ENCODE assay signal across 28 mouse cellular contexts in genomic region chr6:137281541-137282049, GRCm38 (mm10). TPM values are rescaled to one million over a fixed set of nuclear protein-coding genes. Genes with fewer than 3 reads are reported as not detected.
DNase-seq lines count a peak whose midpoint lies in the region; ATAC-seq and TF ChIP-seq lines count a peak whose summit lies in the region.
"Had no signal": no experiment of that assay in that cellular context is flagged by ENCODE, and none has a peak within 500 bp of the region (broad histone marks: within the 10 kb centered on the region; RNA-seq: fewer than 3 reads in every experiment).

No protein-coding gene starts in this region.

- peak; percentile 87 for ATAC-seq in frontal cortex, adult (ENCODE audit: low TSS enrichment)
- ATAC-seq: CD4-positive, CD25-positive, alpha-beta regulatory T cell, adult 4 months; inflammation-experienced regulatory T-cells, adult 6 months; midbrain, embryonic 13.5 days had no signal

- TF ChIP-seq CTCF in layer of hippocampus, adult 2 months (conservative IDR thresholded peaks at IDR 0.05) = no peak

- no peak overlapping the region for H3K4me3 ChIP-seq in layer of hippocampus, adult 2 months
- H3K4me3 ChIP-seq: embryonic facial prominence, embryonic 13.5 days; hindbrain, embryonic 12.5 days; midbrain, embryonic 13.5 days; neural tube, embryonic 13.5 days had no signal

- peak overlapping the region; percentile 46 for H3K27ac ChIP-seq in layer of hippocampus, adult 2 months
- H3K27ac ChIP-seq: embryonic facial prominence, embryonic 13.5 days; hindbrain, embryonic 12.5 days; liver, embryonic 14.5 days; macrophage; midbrain, embryonic 13.5 days; neural tube, embryonic 13.5 days had no signal

- no peak for DNase-seq in frontal cortex, postnatal 14 days (ENCODE audit: low spot score in 2 of 2)
- peak in 1 of 2 experiments; percentile 63 for DNase-seq in layer of hippocampus, adult 2 months (ENCODE audit: low spot score in 2 of 2)
- DNase-seq in layer of hippocampus, adult 11-12 months (ENCODE audit: low spot score) = no peak
- peak; percentile 14 to 24 for DNase-seq in right cerebral cortex, adult 2 months (ENCODE audit: low spot score in 2 of 2)
- no peak for DNase-seq in right cerebral cortex, postnatal 10 days (ENCODE audit: low spot score in 2 of 2)
- DNase-seq in spleen, postnatal 10 days (ENCODE audit: low spot score in 2 of 2) = no peak
- DNase-seq: adrenal gland, postnatal 14 days; cerebellum, adult 11-12 months; cerebellum, postnatal 10 days; gastrocnemius, postnatal 10 days; kidney, adult 11 months; kidney, postnatal 14 days; liver; lung, adult 2 months; lung, postnatal 10 days; right cerebral cortex, postnatal 4 days; thymus, adult 2 months; thymus, postnatal 36 days had no signal

RNA-seq across cellular contexts. Expression of gene Ptpro, which starts 29.5 kb away (rescaled TPM):
- total RNA-seq in layer of hippocampus, adult 2 months (2021) = 10 to 100 TPM; 43.6 to 45.4 TPM
- total RNA-seq: megakaryocyte-erythroid progenitor cell, adult 5-6 weeks had no signal

Comparison
In these comparisons a context has a peak if more than half of its experiments do, and no peak if none do; other contexts are left out.
1. DNase-seq: peak in right cerebral cortex, adult 2 months (2 of 2); none in frontal cortex, postnatal 14 days (0 of 2), layer of hippocampus, adult 11-12 months (single experiment), right cerebral cortex, postnatal 10 days (0 of 2) and spleen, postnatal 10 days (0 of 2).